Mouse (Mus musculus) midbrain, embryonic 13.5 days (tissue): ENCODE data around the gene Sox6. TPM values are rescaled to one million over a fixed set of nuclear protein-coding genes. Genes with fewer than 3 reads are reported as not detected.
"Not testable (repeated sequence)": the region's sequence is repeated elsewhere in the genome, so short reads cannot be mapped to it uniquely, and the experiment has no call there.

Experiments
- ATAC-seq: fragments of 200-750 bp; cut with Nextera tagmentation; 2 replicates; pipeline ENCODE4 v1.8.0; 2017; ENCODE audit warnings: mild to moderate bottlenecking, moderate TSS enrichment, moderate library complexity
- H3K27ac ChIP-seq: fragments of 300-500 bp; sonication (generic); 2 replicates; pipeline ENCODE4 v1.5.1; 2015; ENCODE audit warnings: inconsistent platforms, mild to moderate bottlenecking, moderate library complexity
- H3K27me3 ChIP-seq: fragments of 300-500 bp; sonication (generic); 2 replicates; pipeline ENCODE4 v1.6.1; 2015; ENCODE audit warnings: mild to moderate bottlenecking, inconsistent platforms
- H3K36me3 ChIP-seq: fragments of 300-500 bp; sonication (generic); 2 replicates; pipeline ENCODE4 v1.6.1; 2015; ENCODE audit warnings: mild to moderate bottlenecking, inconsistent platforms
- H3K4me1 ChIP-seq: fragments of 300-500 bp; sonication (generic); replicated peaks from 2 replicates; pipeline ENCODE4 v1.6.1; 2015; ENCODE audit warnings: inconsistent platforms
- H3K4me2 ChIP-seq: fragments of 300-500 bp; sonication (generic); replicated peaks from 2 replicates; pipeline ENCODE4 v1.6.1; 2015; ENCODE audit warnings: moderate library complexity, mild to moderate bottlenecking, inconsistent platforms
- H3K4me3 ChIP-seq: fragments of 300-500 bp; sonication (generic); replicated peaks from 2 replicates; pipeline ENCODE4 v1.5.1; 2015; ENCODE audit warnings: mild to moderate bottlenecking, inconsistent platforms
- H3K9ac ChIP-seq: fragments of 300-500 bp; sonication (generic); replicated peaks from 2 replicates; pipeline ENCODE4 v1.6.1; 2015; ENCODE audit warnings: mild to moderate bottlenecking, inconsistent platforms
- H3K9me3 ChIP-seq: fragments of 300-500 bp; sonication (generic); 2 replicates; pipeline ENCODE4 v1.6.1; 2016; ENCODE audit warnings: mild to moderate bottlenecking, inconsistent platforms
- WGBS: fragments of 180-500 bp; shearing (Covaris S2); methylation state at CpG from one replicate; pipeline ENCODE4 v1.1.7; 2015; 5-methylcytosine and 5-hydroxymethylcytosine counted together
- polyA plus RNA-seq: library from polyadenylated mRNA; unstranded; fragments of >200 nt; fragmentation: Nextera tagmentation; extraction: Ambion mirVana; gene quantifications from 2 replicates; pipeline ENCODE4 v1.2.1, GENCODE M21; 2015

Gene Sox6
- 50.0 and 57.2 TPM in 2 replicates for polyA plus RNA-seq

DNA sequence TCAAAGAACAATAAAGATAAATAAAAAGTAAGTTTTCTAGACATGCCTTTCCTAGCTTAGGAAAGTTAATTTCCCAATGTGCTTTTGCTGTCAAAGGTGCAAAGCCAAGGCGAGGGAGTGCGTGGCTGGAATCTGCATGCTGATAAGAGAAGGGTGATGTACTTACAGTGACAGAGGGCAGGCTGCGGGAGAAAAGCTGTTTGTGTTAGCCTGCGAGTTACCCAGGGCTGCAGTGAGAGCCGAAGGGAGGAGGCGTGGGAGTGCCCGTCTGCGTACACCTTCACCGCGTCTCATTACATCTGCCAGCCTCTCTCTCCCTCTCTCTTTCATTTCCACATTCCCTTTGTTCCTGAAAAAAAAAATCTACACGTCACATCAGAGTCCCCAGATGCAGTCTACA is at the start of gene Sox6:
Gene Sox6, minus strand, starts transcription at position 286 of the 400 bp plus-strand sequence.
- Histone ChIP-seq H3K27me3 (peaks cover 66% of the 10 kb centered on the region), H3K4me1 (peaks cover 47% of the 10 kb centered on the region)
- under 1% methylated on average over 11 of the region's 11 CpGs for WGBS

DNA sequence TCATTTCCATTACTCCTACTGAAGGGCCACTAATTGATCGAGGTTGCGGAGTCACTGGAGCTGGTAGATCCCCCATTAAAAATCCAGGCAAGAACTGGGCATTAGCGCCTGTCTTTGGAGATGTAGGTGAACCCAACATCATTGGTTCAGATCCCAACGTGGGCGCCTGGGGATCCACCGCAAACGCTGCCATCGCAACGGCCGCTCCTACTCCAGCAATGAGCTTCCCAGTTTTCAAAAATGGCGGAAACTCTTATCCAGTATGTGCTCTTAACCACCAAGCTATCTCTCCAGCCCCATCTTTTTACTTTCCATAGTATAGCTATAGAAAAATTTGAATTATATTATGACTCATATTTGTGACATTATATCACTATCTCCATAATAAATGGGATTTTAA is 45.8 kb upstream of the Sox6 start, which contains the start of gene Gm4353:
Gene Gm4353, minus strand, starts transcription at position 270 of the 400 bp plus-strand sequence.
- WGBS, result 97% methylated on average over 11 of the region's 11 CpGs
- not testable (repeated sequence) for H3K27ac ChIP-seq

More for the DNA sequence above, at the start of gene Sox6:
- H3K4me2 ChIP-seq, result peak within 1 kb of the TSS; percentile 98
- peak within 1 kb of the TSS; percentile 52 for H3K4me3 ChIP-seq
- ATAC-seq, result no peak
- H3K9ac ChIP-seq, result peak within 1 kb of the TSS; percentile 63
- H3K36me3 ChIP-seq, result no peaks in the 10 kb centered on the region
- peak within 1 kb of the TSS; percentile 19; the same call in 1 of the 2 replicates for H3K27ac ChIP-seq
- no peaks in the 10 kb centered on the region for H3K9me3 ChIP-seq

DNA sequence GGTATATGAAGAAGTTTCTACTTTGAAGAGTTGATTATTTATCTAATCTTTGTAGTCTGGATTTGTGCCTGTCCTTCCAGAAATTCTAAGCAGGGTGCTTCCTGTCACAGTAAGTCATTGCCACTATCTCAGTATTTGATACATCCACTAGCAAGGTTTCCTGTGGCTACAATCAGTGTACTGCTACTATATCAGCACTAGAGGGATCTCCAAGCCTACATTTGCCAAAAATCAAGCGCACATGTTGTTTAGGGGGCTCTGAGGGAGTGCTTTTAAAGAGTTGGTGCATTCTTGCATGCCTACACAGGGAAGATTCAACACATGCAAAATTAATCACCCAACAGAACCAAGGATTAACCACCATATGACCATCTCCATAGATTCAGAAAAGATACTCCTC is 22.1 kb upstream of the Sox6 start:
- no peak for ATAC-seq
- H3K4me3 ChIP-seq, result no peak overlapping the region
- WGBS, result 69% methylated on average over 1 of the region's 1 CpGs
- H3K27ac ChIP-seq, result no peak overlapping the region
- no peaks in the 10 kb centered on the region for H3K9me3 ChIP-seq
- no peaks in the 10 kb centered on the region for H3K36me3 ChIP-seq
- no peaks in the 10 kb centered on the region for H3K27me3 ChIP-seq
- H3K4me2 ChIP-seq, result no peak overlapping the region
- H3K9ac ChIP-seq, result no peak overlapping the region
- no peaks in the 10 kb centered on the region for H3K4me1 ChIP-seq

More for the DNA sequence above, 45.8 kb upstream of the Sox6 start, which contains the start of gene Gm4353:
- ATAC-seq, H3K36me3 ChIP-seq, H3K4me2 ChIP-seq, H3K9me3 ChIP-seq, H3K4me3 ChIP-seq, H3K4me1 ChIP-seq, H3K27me3 ChIP-seq, H3K9ac ChIP-seq: not testable (repeated sequence)

DNA sequence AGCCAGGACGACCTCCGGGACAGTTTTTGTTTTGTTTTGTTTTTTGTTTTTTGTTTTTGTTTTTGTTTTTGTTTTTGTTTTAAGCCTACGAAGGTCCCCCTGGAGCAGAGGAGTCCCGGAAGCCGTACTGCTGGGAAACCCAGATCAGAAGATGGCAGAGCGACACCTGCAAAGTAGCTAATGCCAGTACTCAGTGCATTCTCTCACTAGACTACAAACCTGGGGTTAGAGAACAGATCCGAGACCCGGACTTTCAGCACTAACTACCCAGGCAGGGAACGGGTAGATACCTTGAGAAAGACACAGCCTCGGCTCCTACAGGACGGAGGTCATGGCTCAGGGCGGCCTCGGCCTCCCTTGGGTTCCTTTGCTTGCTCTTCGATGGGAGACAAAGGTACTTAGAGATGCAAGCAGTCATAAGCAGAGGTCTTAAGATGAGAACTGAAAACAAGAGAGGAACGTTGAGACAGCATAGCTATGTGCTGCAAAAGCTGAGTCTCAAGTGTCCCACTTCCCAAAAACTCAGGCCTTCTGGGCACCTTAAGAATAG is 1.9 kb upstream of the Sox6 start:
- H3K4me2 ChIP-seq, result peak overlapping the region; percentile 98
- H3K27me3 ChIP-seq, result peaks cover 56% of the 10 kb centered on the region
- peaks cover 32% of the 10 kb centered on the region for H3K4me1 ChIP-seq
- no peak overlapping the region for H3K9ac ChIP-seq
- WGBS, result 12% methylated on average over 15 of the region's 15 CpGs
- peak overlapping the region; percentile 52 for H3K4me3 ChIP-seq
- no peaks in the 10 kb centered on the region for H3K9me3 ChIP-seq
- H3K36me3 ChIP-seq, result no peaks in the 10 kb centered on the region
- no peak overlapping the region for H3K27ac ChIP-seq
- ATAC-seq, result no peak

DNA sequence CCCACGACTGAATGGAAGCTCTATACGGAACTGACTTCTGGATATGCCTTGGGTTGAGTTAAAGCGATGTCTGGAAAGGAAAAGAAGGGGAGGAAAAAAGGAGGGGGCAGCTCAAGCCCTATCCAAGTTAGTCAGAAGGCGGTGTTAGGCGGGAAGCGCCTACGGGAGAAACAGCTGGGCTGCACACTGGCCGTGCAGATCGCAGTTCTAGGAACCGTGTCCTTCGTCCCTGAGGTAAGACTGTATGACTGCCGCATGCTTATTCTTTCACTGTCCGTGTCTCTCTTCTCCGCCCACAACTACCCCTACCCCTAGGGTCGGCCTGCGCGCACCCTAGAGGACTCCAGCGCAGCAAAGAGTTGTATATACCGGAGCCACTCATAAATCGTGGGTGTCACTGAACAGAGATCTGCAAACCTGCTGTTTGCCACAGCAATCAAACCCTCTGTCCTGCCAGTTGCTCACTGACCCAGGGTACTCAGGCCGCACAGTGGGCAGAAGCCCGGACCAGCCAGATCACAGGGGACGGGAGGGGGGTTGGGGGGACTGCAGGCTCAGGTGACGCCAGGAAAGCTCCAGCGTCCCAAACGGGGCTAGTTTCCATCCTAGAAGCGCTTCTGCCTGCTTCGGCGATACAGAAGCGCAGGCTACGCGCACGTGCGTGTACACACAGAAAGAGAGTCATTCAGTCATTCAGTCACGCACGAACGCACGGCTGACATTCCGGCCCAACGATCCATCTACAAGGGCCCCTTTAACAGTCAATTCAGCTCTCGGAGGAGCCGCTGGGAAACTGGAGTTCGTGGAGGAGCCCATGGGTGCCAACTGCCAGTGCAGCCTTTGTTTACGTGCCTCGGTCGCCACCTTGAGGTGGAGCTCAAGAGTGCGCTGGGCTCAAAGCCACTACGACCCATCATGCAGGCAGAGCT is 1.2 kb upstream of the Sox6 start:
- Histone ChIP-seq H3K4me1 (peaks cover 35% of the 10 kb centered on the region), H3K9me3 (no peaks in the 10 kb centered on the region), H3K27ac (peak overlapping the region; percentile 19; the same call in 1 of the 2 replicates), H3K36me3 (no peaks in the 10 kb centered on the region), H3K27me3 (peaks cover 63% of the 10 kb centered on the region), H3K4me2 (peak overlapping the region; percentile 98), H3K4me3 (peak overlapping the region; percentile 52), H3K9ac (peak overlapping the region; percentile 63)
- peak; percentile 88 for ATAC-seq
- WGBS, result 0% methylated on average over 48 of the region's 48 CpGs

DNA sequence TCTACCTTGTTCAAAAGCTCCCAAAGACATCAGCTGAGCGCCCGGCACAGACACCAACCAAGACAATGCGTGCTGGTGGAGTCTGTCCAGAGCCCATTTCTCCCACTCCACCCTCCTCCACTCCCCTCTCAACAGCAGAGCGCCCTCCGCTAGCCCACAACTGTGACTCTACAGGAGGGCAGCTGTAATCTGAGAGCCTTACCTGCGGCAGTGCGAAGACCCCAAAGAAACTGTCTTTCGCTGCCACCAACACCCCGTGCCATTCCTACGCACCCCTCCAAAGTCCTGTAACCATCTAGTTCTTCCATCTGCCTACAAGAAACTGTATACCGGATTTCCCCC is 571 bp upstream of the Sox6 start, which contains the start of gene 1110004F10Rik:
Gene 1110004F10Rik, plus strand, starts transcription at position 202 of the 342 bp plus-strand sequence.
- no peaks in the 10 kb centered on the region for H3K9me3 ChIP-seq
- ATAC-seq, result peak; percentile 19

DNA sequence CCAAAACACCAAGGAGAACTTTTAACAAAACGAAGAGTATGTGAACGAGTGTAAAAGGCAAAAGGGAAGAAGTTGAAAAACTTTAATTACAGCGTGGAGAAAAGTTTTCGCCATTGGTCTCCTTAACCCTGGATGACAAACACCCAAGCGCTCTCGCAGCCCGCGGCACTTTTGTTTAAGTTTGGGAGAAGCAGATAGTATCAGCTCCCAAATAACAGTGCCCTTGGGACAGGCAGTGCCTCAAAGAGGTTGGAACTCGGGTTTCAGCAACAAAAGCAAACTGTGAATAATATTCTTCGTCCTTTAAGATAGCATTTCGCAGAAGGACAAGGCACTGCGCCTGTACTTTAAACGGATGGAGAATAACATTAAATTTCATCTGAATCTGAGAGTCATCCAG is 572 bp downstream of the Sox6 start:
- peak overlapping the region; percentile 98 for H3K4me2 ChIP-seq
- H3K4me1 ChIP-seq, result peaks cover 50% of the 10 kb centered on the region
- no peak for ATAC-seq
- 4% methylated on average over 13 of the region's 13 CpGs for WGBS
- peaks cover 66% of the 10 kb centered on the region for H3K27me3 ChIP-seq
- peak overlapping the region; percentile 52 for H3K4me3 ChIP-seq
- no peaks in the 10 kb centered on the region for H3K9me3 ChIP-seq
- H3K9ac ChIP-seq, result 0 out of 2 replicates have a peak overlapping the region, but pooled peaks have one; percentile 39
- H3K36me3 ChIP-seq, result no peaks in the 10 kb centered on the region
- no peak overlapping the region for H3K27ac ChIP-seq

More for the DNA sequence above, 571 bp upstream of the Sox6 start, which contains the start of gene 1110004F10Rik:
- Histone ChIP-seq H3K27me3 (peaks cover 63% of the 10 kb centered on the region), H3K27ac (peak within 1 kb of the TSS; percentile 19; the same call in 1 of the 2 replicates), H3K4me1 (peaks cover 41% of the 10 kb centered on the region), H3K36me3 (no peaks in the 10 kb centered on the region), H3K4me3 (peak within 1 kb of the TSS; percentile 52), H3K4me2 (peak within 1 kb of the TSS; percentile 98), H3K9ac (peak within 1 kb of the TSS; percentile 63)
- 1% methylated on average over 11 of the region's 11 CpGs for WGBS

DNA sequence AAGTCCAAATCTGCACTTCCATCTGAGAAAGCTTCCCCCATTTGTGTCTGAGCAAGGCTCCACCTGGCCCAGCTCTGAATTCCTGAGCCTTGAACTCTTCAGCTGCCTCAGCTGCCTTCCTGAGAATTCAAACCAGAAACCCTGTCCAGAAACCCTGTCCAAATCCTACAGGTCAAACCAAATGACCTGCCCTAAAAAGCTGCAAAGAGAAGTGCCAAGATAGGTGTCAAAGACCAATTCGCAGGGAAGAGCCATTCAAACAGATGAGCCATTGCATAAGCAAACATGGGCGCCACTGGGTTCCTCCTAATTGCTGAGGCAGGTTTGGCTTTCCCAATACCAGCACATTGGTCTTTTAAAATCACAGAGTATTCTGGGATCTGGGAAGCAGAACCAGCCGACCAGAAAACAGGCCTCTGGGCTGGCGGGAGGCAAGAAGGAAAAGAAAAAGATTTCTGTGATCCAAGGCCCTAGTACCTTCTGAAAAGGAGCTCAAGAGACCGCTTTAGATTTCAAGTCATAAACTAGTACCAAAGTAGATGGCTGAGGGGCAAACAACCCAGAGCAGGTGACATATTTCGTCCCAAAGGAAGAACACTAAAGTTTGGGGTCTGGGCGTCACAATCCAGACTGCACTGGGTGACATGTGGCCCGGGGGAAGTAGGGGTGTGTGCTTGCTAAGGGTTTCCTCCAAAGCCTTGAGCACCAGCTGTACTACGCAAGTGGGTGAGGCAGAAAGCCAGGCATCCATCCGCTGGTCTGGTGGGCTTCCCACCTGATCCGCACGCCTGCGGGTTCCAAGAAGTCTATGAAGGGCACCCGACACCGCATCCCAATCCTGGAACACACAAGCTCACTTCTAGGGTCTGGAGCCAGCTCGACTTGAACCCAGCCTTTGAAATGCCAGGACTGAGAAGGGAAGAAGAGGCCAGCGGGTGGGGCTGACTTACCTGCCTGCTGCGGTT is 1.7 kb downstream of the Sox6 start:
- H3K4me2 ChIP-seq, result peak overlapping the region; percentile 29
- peak overlapping the region; percentile 21 for H3K4me3 ChIP-seq
- H3K27me3 ChIP-seq, result peaks cover 63% of the 10 kb centered on the region
- no peak overlapping the region for H3K9ac ChIP-seq
- ATAC-seq, result no peak
- H3K27ac ChIP-seq, result no peak overlapping the region
- H3K9me3 ChIP-seq, result no peaks in the 10 kb centered on the region
- peaks cover 58% of the 10 kb centered on the region for H3K4me1 ChIP-seq
- no peaks in the 10 kb centered on the region for H3K36me3 ChIP-seq
- WGBS, result 21% methylated on average over 18 of the region's 18 CpGs

DNA sequence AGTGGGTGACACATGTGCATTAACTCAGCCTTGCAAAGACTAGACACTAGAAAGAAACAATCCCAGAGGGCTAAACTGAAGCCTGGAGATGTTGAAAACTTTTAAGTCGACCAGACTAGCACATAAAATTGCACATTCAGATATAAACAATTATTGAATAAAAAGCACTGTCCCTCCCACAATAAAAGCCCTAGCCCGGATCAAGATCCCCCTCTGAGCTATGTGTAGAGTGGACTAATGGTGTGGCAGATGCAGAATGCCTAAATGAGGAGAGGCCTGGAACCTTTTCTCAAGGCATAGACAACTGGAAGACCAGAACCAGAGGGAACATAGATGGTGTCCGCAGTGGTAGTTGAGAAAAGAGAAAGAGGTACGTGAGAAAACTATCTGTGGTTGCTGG is 3.1 kb downstream of the Sox6 start:
- Histone ChIP-seq H3K36me3 (no peaks in the 10 kb centered on the region), H3K9me3 (no peaks in the 10 kb centered on the region), H3K27me3 (peaks cover 61% of the 10 kb centered on the region), H3K4me3 (no peak overlapping the region), H3K9ac (no peak overlapping the region), H3K27ac (no peak overlapping the region), H3K4me1 (peaks cover 70% of the 10 kb centered on the region), H3K4me2 (peak overlapping the region; percentile 99; the same call in 1 of the 2 replicates)
- no peak for ATAC-seq
- WGBS, result 32% methylated on average over 4 of the region's 4 CpGs

DNA sequence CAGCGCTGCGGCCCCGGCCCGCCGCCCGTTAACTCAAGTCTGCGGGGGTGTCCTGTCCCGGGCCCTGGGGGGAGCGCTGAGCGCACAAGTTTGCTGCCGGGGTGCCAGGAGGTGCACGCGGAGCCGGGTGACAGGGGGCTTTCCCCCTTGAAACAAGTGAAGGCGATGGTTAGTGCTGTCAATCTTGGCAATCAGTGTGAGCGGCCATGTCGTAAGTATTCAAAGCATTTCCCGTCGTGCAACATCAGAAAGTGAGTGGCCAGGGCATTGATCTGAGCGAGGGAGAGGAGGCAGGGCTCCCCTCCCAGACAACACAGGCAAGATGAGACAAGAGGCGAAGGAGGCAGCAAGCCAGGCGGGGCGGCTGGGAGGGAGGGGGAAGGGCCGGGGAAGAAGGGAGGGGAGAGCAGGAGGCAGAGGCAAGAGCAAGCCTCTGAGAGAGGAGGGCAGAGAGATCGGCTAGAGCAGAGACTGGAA is 4.3 kb downstream of the Sox6 start:
- WGBS, result under 1% methylated on average over 25 of the region's 25 CpGs
- Histone ChIP-seq H3K4me1 (peaks cover 72% of the 10 kb centered on the region), H3K9me3 (no peaks in the 10 kb centered on the region), H3K27ac (peak overlapping the region; percentile 83), H3K4me2 (peak overlapping the region; percentile 99), H3K27me3 (peaks cover 56% of the 10 kb centered on the region), H3K36me3 (no peaks in the 10 kb centered on the region), H3K9ac (peak overlapping the region; percentile 76), H3K4me3 (peak overlapping the region; percentile 69)
- peak; percentile 64 for ATAC-seq
